Mouse (Mus musculus): ENCODE results near the gene Il31. TPM values are rescaled to one million over a fixed set of nuclear protein-coding genes. Genes with fewer than 3 reads are reported as not detected.
"Not testable (repeated sequence)": the region's sequence is repeated elsewhere in the genome, so short reads cannot be mapped to it uniquely, and the experiment has no call there.

Gene Il31
- 0.17 and 0.49 TPM in 2 replicates for polyA plus RNA-seq (2015; fragmentation: Nextera tagmentation; extraction: Ambion mirVana)

- peak; percentile 20 for DNase-seq (ENCODE audit: low spot score)
Observed at GRCm38 (mm10) chr5:123489112-123489785, at the start of gene Il31, which contains the start of gene Lrrc43. Gene Il31, minus strand, starts transcription at chr5:123489489. Gene Lrrc43, plus strand, starts transcription at chr5:123489305.

- no peak for DNase-seq (ENCODE audit: low spot score)
Observed at GRCm38 (mm10) chr5:123533801-123534200, 44.5 kb upstream of the Il31 start.

DNA sequence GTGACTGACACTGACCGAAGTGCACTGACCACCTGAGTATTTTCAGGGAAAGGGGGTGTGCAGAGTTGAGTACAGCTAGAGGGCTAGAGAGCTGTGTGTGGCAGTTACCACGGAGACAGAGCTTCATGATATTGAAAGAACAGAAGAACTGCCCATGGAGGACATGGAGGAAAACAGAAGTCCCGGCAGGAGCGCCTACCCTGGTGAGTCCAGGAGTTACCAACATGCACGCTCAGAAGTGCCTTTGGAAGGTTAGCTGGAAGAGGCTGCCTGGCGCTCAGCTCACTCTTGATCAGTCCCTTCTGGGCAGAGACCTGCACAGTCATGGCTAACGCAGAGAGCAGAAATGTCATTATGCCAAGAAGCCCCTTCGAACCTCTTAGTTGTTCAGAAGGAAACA is 40.8 kb upstream of the Il31 start:
- no peak for DNase-seq (ENCODE audit: low spot score)

- no peak for DNase-seq (ENCODE audit: low spot score)
Observed at GRCm38 (mm10) chr5:123528641-123529040, 39.4 kb upstream of the Il31 start.

DNA sequence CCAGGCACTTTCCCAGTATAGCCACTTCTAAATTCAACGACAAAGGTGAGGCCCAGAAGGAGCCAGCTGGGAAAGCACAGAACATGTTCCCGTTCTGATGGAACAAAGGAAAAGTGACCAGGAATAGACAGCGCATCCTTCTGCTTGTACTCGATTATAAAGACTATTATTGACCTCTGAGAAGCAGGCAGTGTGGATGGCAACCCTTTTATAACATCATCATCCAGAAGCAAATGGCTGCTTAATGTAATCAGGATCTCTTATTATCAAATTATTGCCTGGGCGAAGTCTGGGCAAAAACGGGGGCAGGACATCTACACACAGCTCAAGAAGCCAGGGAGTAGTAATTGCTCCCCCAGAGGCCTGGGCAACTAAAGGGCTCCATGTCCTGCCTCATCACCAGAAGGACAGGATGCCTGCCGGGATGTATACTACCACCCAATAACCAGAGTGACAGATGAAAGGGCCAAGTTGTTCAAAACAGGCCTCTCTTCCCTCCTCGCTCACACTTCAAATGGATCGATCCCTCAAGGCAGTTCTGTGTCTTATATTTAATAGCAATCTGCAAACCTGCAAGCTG is 36.7 kb upstream of the Il31 start:
- no peak for DNase-seq (ENCODE audit: low spot score)

DNA sequence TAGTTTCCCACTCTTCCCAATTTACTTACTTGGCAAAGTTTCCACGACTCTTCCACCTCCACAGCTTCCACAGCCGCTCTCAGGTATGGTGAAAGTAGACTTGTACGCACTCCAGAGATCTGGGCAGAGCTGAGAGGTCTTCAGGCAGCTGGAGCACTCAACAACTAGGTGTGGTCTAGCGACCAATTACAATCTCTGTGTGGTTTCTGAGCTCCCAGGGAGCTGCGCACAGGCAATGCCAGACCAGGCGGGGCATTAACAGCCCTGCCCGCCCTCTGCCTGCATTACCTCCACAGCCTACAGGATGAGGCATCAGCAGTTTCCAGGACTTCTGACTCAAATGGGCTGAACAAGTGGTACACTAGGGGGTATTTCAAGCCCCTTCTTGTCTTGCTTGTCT is 36.0 kb upstream of the Il31 start, which contains the start of gene Gm49027:
Gene Gm49027 (minus strand): TSS at position 208 of the 400 bp plus-strand sequence.
- DNase-seq (ENCODE audit: low spot score): no peak

DNA sequence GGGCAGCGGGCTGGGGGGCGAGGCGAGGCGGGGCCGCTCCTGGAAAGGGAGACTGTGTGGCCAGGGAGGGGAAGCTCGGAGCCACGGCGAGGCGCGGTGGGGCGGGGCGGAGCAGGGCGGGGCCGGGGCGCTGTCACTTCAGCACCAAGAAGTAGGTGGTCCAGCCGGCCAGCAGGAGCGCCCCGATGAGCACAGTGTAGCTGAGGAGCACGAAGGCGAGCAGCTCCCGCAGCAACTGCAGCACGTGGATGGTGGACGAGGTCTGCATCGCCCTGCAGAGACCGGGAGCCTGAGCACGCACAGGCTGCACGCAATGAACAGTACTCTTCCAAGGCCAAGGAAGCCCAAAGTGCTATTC is 35.1 kb upstream of the Il31 start:
- no peak for DNase-seq (ENCODE audit: low spot score)

GRCm38 (mm10) chr5:123523692-123524392 is 34.6 kb upstream of the Il31 start, which contains the start of gene Diablo:
Gene Diablo, minus strand, starts transcription at chr5:123524176.
- peak; percentile 100 for DNase-seq (ENCODE audit: low spot score)

DNA sequence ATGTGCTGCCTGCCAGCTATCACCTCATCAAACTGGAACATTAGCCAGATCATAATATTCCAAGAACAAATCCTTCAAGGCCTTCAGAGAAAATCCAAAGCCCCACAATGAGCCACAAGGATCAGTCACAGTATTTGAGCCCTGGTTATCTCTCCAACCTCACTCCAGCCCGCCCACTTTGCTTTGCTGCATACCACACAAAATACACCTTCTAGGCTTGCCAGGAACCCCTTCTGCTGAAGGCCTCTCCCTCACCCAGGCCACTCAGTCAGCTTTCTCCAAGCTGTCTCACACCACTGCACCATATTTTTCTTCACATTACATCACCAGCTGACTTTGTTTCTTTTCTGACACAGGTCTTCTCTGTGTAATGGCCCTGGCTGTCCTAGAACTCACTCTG is 32.9 kb upstream of the Il31 start:
- DNase-seq (ENCODE audit: low spot score): no peak

GRCm38 (mm10) chr5:123521621-123522020 is 32.3 kb upstream of the Il31 start:
- no peak for DNase-seq (ENCODE audit: low spot score)

DNA sequence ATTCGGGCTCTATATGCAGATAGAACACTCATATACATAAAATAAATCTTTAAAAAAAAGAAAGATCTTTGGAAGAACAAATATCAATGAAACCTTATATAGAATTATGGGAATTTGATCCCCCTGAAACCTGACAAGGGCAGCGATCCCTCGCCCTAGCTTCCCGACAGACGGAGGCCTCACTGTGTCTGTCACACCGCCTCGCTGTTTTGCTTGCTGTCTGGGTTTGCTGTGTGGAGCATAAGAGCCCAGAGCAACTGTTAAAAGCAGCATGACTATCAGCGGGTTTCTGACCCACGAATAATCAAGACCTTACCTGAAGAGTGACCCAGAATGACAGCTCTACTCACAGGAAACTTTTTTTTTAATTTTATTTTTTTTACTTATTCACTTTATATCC is 31.4 kb upstream of the Il31 start:
- no peak for DNase-seq (ENCODE audit: low spot score)

- DNase-seq (ENCODE audit: low spot score): no peak
Observed at GRCm38 (mm10) chr5:123514871-123515270, 25.6 kb upstream of the Il31 start.

DNA sequence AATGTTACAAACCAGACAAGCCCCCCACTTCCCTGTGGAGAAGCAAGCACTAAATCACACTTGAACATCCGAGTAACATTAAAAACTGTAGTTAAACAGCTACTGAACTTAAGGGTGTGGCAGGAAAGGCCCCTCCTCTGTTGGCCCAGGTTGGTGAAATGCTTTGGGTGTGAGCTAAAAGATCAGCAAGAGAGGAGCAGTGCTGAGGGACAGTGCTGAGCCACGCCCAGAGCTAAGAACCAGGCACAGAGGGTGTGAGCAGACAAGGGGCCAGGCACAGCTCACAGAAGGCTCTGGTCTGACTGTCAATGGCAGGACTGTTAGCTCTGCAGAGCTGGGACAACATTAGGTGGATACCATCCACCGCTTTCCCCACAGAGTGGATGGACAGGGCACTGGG is 22.8 kb upstream of the Il31 start:
- DNase-seq (ENCODE audit: low spot score): no peak

DNA sequence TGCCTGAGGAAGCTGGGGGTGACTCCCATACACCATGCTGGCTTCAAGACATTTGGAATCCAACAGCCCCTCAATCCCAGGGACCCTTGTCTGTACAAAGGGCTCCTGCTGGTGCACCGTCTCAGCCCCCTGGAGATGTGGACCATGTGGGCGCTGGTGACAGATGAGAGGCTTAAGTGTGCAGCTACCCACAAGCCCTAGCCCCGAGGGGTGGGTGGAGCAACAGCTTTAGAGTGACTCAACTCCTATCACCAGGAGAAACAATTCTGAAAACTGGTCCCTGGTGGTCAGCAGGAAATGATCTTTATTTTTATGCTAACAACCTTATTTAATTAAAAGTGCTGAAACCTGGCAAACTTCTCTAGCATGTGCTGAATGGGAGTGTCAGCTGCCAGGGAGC is 22.1 kb upstream of the Il31 start:
- DNase-seq (ENCODE audit: low spot score): not testable (repeated sequence)

DNA sequence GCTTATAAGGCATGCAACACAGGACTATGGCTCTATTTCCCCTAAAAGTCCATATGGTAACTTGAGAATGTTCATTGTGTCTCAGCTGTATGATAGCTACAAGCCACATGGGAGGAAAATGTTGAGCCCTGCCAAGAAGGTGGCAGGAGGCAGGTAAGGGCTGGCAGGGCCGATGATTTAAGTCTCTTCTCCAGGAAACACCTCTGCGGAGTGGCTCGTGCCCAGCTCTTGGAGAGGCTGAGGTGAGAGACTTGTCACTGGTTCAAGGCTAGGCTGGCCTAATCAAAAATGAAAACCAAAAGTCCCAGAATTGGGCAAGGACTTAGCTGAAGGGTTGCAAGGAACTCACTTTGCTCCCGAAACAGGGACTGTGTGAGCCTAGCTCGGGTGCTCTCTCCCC is 20.9 kb upstream of the Il31 start, which contains the start of gene B3gnt4:
Gene B3gnt4 (plus strand): TSS at position 301 of the 400 bp plus-strand sequence.
- no peak for DNase-seq (ENCODE audit: low spot score)

DNA sequence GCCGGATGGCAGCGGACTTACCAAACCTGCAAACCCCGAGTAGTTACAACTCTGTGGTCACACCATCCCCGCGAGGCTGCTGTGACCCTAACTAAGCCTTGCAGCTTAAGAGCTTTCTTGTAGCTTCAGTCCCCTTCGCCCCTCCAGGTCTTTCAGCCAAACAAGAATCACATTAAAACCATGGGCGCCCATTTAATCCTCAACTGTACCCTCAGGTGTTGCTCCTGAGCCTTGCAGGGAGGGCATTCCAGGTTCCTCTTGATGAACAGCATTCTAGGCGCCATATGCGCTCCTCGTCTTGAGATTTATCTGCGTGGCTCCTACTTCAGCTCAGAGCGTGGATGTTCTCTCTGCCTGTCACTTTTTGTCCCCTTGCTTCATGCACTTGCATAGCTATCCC is 19.6 kb upstream of the Il31 start:
- DNase-seq (ENCODE audit: low spot score): no peak

- DNase-seq (ENCODE audit: low spot score): peak; percentile 94
Observed at GRCm38 (mm10) chr5:123507936-123508723, 18.8 kb upstream of the Il31 start.

GRCm38 (mm10) chr5:123501973-123502372 is 12.7 kb upstream of the Il31 start:
- DNase-seq (ENCODE audit: low spot score): no peak

- peak; percentile 64 for DNase-seq (ENCODE audit: low spot score)
Observed at GRCm38 (mm10) chr5:123499717-123500116, 10.4 kb upstream of the Il31 start.

GRCm38 (mm10) chr5:123489935-123490334 is 646 bp upstream of the Il31 start:
- DNase-seq (ENCODE audit: low spot score): no peak

DNA sequence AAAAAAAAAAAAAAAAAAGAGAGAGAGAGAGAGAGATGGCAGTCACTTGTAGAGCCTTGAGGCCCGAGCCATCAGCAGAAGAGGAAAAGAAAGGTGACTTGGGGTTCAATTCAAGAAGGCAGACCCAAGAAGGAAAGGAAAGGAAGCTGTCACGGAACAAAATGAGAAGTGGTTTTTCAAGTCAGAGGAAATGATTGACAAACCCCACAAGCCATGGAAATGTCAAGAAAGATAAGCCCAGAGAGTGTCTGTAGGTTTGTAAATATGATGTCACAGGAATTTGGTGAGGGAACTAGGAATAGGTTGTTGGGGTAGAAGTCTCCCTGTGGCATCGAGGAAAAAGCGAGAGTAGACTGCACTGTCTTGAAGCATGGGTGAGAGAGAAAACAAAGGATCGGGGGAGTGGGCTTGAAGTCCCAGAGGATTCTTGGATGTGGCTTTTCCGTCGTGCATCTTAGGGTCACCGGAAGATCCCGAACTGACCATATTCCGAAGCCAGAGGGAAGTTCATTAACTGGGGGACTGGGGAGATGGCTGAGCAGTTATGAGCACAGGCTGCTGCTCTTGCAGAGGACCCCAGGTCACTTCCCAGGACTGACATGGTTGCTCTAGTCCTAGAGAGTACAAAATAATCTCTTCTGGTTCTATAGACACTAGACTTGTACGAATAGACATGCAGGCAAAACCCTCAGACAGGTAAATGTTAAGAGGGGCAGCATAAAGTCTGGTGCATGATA is 1.5 kb downstream of the Il31 start:
- DNase-seq (ENCODE audit: low spot score): no peak
